Mouse (Mus musculus) forebrain, postnatal 0 days (tissue): ENCODE results near the gene Tril. TPM values are rescaled to one million over a fixed set of nuclear protein-coding genes. Genes with fewer than 3 reads are reported as not detected.

Source experiments
- ATAC-seq: fragments of 200-750 bp; cut with Nextera tagmentation; 2 replicates; pipeline ENCODE4 v1.8.0; 2017; ENCODE audit warnings: mild to moderate bottlenecking, moderate library complexity
- DNase-seq: peaks from one replicate; pipeline ENCODE4 v3.0.0-alpha.2; 2015
- H3K27ac ChIP-seq: fragments of 300-500 bp; sonication (generic); 2 replicates; pipeline ENCODE4 v1.5.1; 2014; ENCODE audit warnings: low read depth, mild to moderate bottlenecking, antibody characterized with exemption, low read length, moderate library complexity, mixed read lengths
- H3K27me3 ChIP-seq: fragments of 300-500 bp; sonication (generic); 2 replicates; pipeline ENCODE4 v1.6.1; 2014; ENCODE audit warnings: mild to moderate bottlenecking, low read length, mixed read lengths; ENCODE audit not compliant: insufficient read depth
- H3K36me3 ChIP-seq: fragments of 300-500 bp; sonication (generic); 2 replicates; pipeline ENCODE4 v1.6.1; 2014; ENCODE audit warnings: mild to moderate bottlenecking, moderate library complexity; ENCODE audit not compliant: insufficient read depth
- H3K4me1 ChIP-seq: fragments of 300-500 bp; sonication (generic); 2 replicates; pipeline ENCODE4 v1.6.1; 2014; ENCODE audit warnings: antibody characterized with exemption; ENCODE audit not compliant: insufficient read depth
- H3K4me2 ChIP-seq: fragments of 300-500 bp; sonication (generic); 2 replicates; pipeline ENCODE4 v1.6.1; 2014; ENCODE audit warnings: low read depth, mild to moderate bottlenecking, moderate library complexity
- H3K4me3 ChIP-seq: fragments of 300-500 bp; sonication (generic); 2 replicates; pipeline ENCODE4 v1.5.1; 2014; ENCODE audit warnings: low read depth, low read length, mixed read lengths
- H3K9ac ChIP-seq: fragments of 300-500 bp; sonication (generic); 2 replicates; pipeline ENCODE4 v1.6.1; 2014; ENCODE audit warnings: mild to moderate bottlenecking
- H3K9me3 ChIP-seq: fragments of 300-500 bp; sonication (generic); 2 replicates; pipeline ENCODE4 v1.6.1; 2016; ENCODE audit warnings: low read length
- CTCF ChIP-seq: sonication (generic); IDR thresholded peaks from 2 replicates; pipeline ENCODE4 v1.5.1; 2016; ENCODE audit warnings: antibody characterized with exemption, control low read depth, low read depth
- WGBS: fragments of 180-500 bp; shearing (Covaris S2); extraction: QIAGEN DNeasy Blood & Tissue Kit; methylation state at CpG from one replicate; pipeline ENCODE4 v1.1.7; 2014; 5-methylcytosine and 5-hydroxymethylcytosine counted together
- polyA plus RNA-seq: library from polyadenylated mRNA; unstranded; fragments of >200 nt; fragmentation: Nextera tagmentation; extraction: Ambion mirVana; gene quantifications from 2 replicates; pipeline ENCODE4 v1.2.1, GENCODE M21; 2015
- total RNA-seq: library from RNA; depleted of rRNA; stranded (reverse); fragments of >200 nt; gene quantifications from 2 replicates; pipeline ENCODE4 v1.2.3, GENCODE M21; 2014

Gene Tril
- total and polyA plus RNA-seq, 2 experiments from 2014 or later = 18.2 to 27.8 TPM

DNA sequence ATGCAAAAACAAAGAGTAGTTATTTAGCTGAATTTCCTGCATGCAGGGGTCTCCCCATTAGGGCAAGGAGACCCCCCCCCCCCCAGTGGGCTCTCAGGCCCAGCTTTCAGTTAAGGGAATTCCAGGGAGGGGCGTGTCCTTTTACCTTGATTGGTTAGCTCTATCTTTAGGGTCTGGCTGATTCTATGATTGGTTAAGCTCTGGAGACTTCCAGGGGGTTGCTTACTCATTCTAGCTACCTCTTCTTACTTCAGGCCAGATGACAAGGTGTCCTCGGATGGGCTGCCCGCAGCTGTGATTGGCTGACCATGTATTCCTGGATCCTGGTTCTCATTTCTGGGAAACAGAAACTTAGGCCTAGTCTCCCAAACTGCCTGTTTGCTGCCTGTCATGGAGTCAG is 21.8 kb downstream of the Tril start:
- TF ChIP-seq CTCF = no peak
- Histone ChIP-seq H3K27ac (no peak overlapping the region), H3K27me3 (no peaks in the 10 kb centered on the region; the same call in 1 of the 2 replicates), H3K9ac (no peak overlapping the region), H3K4me1 (0 out of 2 replicates have a peak, but pooled peaks cover 2% of the 10 kb centered on the region), H3K9me3 (no peaks in the 10 kb centered on the region), H3K4me2 (no peak overlapping the region), H3K4me3 (no peak overlapping the region), H3K36me3 (no peaks in the 10 kb centered on the region)
- no peak for DNase-seq
- ATAC-seq = no peak
- WGBS = 92% methylated on average over 3 of the region's 3 CpGs

DNA sequence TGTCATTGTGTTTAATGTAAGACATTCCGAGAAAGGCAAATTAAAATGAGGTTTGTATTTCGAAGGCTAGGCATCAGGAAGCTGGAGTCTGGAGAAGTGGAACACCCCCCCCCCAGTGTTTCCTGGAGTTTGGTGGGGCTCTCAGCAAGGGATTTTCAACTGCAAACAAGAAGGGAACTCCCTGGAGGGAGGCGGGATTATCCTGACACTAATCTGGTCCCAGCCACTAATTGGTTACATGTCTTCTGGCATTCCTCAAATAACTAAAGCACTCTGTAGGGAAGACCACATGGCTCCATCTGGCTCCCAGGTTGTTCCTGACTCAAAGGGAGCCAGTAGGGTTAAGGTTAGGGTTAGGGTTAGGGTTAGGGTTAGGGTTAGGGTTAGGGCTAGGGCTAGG is 23.8 kb downstream of the Tril start:
- no peak for DNase-seq
- no peak overlapping the region for H3K4me3 ChIP-seq
- no peaks in the 10 kb centered on the region for H3K9me3 ChIP-seq
- 48% methylated on average over 3 of the region's 3 CpGs for WGBS
- H3K27ac ChIP-seq = no peak overlapping the region
- no peak for ATAC-seq
- no peaks in the 10 kb centered on the region; the same call in 1 of the 2 replicates for H3K27me3 ChIP-seq
- no peak overlapping the region for H3K4me2 ChIP-seq
- no peaks in the 10 kb centered on the region for H3K36me3 ChIP-seq
- 0 out of 2 replicates have a peak, but pooled peaks cover 2% of the 10 kb centered on the region for H3K4me1 ChIP-seq
- TF ChIP-seq CTCF = no peak
- no peak overlapping the region for H3K9ac ChIP-seq

GRCm38 (mm10) chr6:53795788-53796187 is 24.8 kb downstream of the Tril start:
- H3K9me3 ChIP-seq = no peaks in the 10 kb centered on the region
- 10% methylated on average over 5 of the region's 5 CpGs for WGBS
- peak; percentile 69 for TF ChIP-seq CTCF
- peak; percentile 55 for DNase-seq
- no peak overlapping the region for H3K27ac ChIP-seq
- H3K4me1 ChIP-seq = 0 out of 2 replicates have a peak, but pooled peaks cover 2% of the 10 kb centered on the region
- ATAC-seq = peak; percentile 65
- no peaks in the 10 kb centered on the region; the same call in 1 of the 2 replicates for H3K27me3 ChIP-seq
- H3K4me2 ChIP-seq = no peak overlapping the region
- H3K36me3 ChIP-seq = no peaks in the 10 kb centered on the region
- H3K9ac ChIP-seq = no peak overlapping the region
- no peak overlapping the region for H3K4me3 ChIP-seq

DNA sequence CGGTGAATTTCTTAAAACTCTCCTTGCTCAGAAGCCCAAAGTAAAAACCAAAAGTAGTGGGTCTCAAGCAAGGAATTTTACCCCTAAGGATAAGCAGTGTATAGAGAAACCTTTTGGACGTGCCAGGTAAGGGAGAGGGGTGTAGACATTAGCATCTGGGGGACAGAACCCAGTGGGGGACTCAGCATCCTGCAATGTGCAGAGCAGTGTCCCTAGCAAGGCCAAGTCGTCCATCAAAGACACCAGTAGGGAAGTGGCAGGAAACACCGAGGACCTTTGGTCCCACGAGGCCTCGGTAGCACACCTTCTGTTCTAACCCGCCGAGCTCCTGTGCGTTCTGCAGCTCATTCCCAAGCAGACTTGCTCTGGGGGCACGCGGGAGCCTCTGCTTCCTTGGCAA is 25.6 kb downstream of the Tril start:
- Histone ChIP-seq H3K4me3 (no peak overlapping the region), H3K4me1 (0 out of 2 replicates have a peak, but pooled peaks cover 2% of the 10 kb centered on the region), H3K9ac (no peak overlapping the region), H3K27ac (no peak overlapping the region), H3K4me2 (peak overlapping the region; percentile 27; the same call in 1 of the 2 replicates), H3K36me3 (no peaks in the 10 kb centered on the region), H3K27me3 (no peaks in the 10 kb centered on the region; the same call in 1 of the 2 replicates), H3K9me3 (no peaks in the 10 kb centered on the region)
- no peak for TF ChIP-seq CTCF
- DNase-seq (no peak), ATAC-seq (no peak)
- WGBS = 49% methylated on average over 11 of the region's 11 CpGs

DNA sequence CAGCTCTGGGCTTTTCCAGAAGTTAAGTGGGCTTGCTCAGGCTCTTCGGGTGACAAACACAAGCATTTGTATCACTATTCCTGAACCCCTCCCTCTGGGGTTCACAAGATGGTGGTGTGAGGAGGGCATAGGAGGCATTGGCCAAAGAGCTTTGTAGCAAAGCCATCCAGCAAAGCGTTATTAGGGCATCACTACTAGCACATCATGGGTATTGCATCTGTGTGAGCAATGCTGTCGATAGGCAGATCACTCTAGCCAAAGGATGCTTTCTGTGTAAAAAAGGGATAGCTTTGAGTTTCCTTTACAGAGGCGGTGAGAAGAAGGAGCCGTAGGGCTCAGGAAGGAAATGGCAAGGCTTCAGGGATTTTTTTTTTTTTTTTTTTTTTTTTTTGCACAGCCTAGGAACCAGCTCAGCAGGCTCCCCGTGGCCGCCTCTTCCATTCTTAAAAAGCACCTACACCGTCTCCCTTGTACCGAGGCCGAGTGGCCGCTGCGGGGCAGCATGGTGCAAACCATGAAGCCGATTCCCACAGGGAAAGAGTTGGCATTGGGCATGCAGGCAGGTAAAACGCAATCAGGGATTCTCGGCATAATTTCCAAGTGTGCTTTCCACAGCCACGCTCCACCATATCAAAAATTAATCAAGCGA is 26.2 kb downstream of the Tril start:
- no peaks in the 10 kb centered on the region for H3K27me3 ChIP-seq
- no peak overlapping the region for H3K27ac ChIP-seq
- DNase-seq (peak; percentile 88), ATAC-seq (peak; percentile 90)
- H3K4me1 ChIP-seq = 0 out of 2 replicates have a peak, but pooled peaks cover 2% of the 10 kb centered on the region
- WGBS = 10% methylated on average over 17 of the region's 17 CpGs
- H3K4me2 ChIP-seq = peak overlapping the region; percentile 27; the same call in 1 of the 2 replicates
- H3K9me3 ChIP-seq = no peaks in the 10 kb centered on the region
- H3K9ac ChIP-seq = no peak overlapping the region
- H3K4me3 ChIP-seq = no peak overlapping the region
- peak; percentile 84 for TF ChIP-seq CTCF
- H3K36me3 ChIP-seq = no peaks in the 10 kb centered on the region

GRCm38 (mm10) chr6:53782880-53783539 is 37.6 kb downstream of the Tril start:
- no peaks in the 10 kb centered on the region for H3K27me3 ChIP-seq
- H3K27ac ChIP-seq = no peak overlapping the region
- H3K4me3 ChIP-seq = no peak overlapping the region
- H3K9ac ChIP-seq = no peak overlapping the region
- TF ChIP-seq CTCF = peak; percentile 94
- H3K4me2 ChIP-seq = no peak overlapping the region
- peak; percentile 25; the same call in 1 of the 2 replicates for ATAC-seq
- no peaks in the 10 kb centered on the region for H3K36me3 ChIP-seq
- no peaks in the 10 kb centered on the region for H3K9me3 ChIP-seq
- no peaks in the 10 kb centered on the region for H3K4me1 ChIP-seq
- 45% methylated on average over 16 of the region's 16 CpGs for WGBS
- peak; percentile 83 for DNase-seq

- Histone ChIP-seq H3K9me3 (no peaks in the 10 kb centered on the region), H3K9ac (no peak overlapping the region), H3K4me2 (no peak overlapping the region), H3K27ac (no peak overlapping the region), H3K4me3 (no peak overlapping the region), H3K4me1 (no peaks in the 10 kb centered on the region), H3K36me3 (no peaks in the 10 kb centered on the region), H3K27me3 (no peaks in the 10 kb centered on the region)
- WGBS = 84% methylated on average over 5 of the region's 5 CpGs
- ATAC-seq (no peak), DNase-seq (no peak)
- no peak for TF ChIP-seq CTCF
Observed at GRCm38 (mm10) chr6:53782273-53782672, 38.4 kb downstream of the Tril start.
